Mouse (Mus musculus) left cerebral cortex, postnatal 10 days (tissue): ENCODE data around the gene Gm20388. TPM values are rescaled to one million over a fixed set of nuclear protein-coding genes. Genes with fewer than 3 reads are reported as not detected.

Experiments used
- DNase-seq, 2 experiments: peaks; one replicate each; pipeline ENCODE4 v3.0.0; 2021 to 2022; ENCODE audit warnings: low spot score in 2 of 2, mixed read lengths in 1 of 2; ENCODE audit errors: extremely low spot score in 1 of 2
- intact Hi-C: fragments of 180-260 bp; cut with DNase I; formaldehyde crosslinking; loops from one replicate; pipeline ENCODE4 v1.15.1; 2025
- total RNA-seq, 2 experiments: library from RNA; stranded (reverse); gene quantifications; 2 replicates each; pipeline ENCODE4 v1.2.3; 2021

The Gm20388 gene
- total RNA-seq, 2 experiments from 2014 or later = 4.4 to 9.0 TPM

GRCm38 (mm10) chr8:122546811-122547453 is 2636.3 kb downstream of the Gm20388 start:
- intact Hi-C loops = no loop called here
- peak in 1 of 2 experiments; percentile 76 for DNase-seq

GRCm38 (mm10) chr8:122547815-122548214 is 2637.2 kb downstream of the Gm20388 start:
- no peak for DNase-seq
- intact Hi-C loops = no loop called here

GRCm38 (mm10) chr8:122548331-122548730 is 2637.7 kb downstream of the Gm20388 start:
- intact Hi-C loops = no loop called here
- no peak for DNase-seq

GRCm38 (mm10) chr8:122548891-122549439 is 2638.3 kb downstream of the Gm20388 start:
- no peak for DNase-seq
- intact Hi-C loops = no loop called here

GRCm38 (mm10) chr8:122550234-122550994 is 2639.8 kb downstream of the Gm20388 start:
- intact Hi-C loops = no loop called here
- peak in 1 of 2 experiments; percentile 70 for DNase-seq

GRCm38 (mm10) chr8:122550995-122551264 is 2640.3 kb downstream of the Gm20388 start:
- DNase-seq = no peak
- intact Hi-C loops = loop anchor here (1.0 kb wide), 1 partner anchor 50 kb away; no protein-coding TSS in a partner anchor

GRCm38 (mm10) chr8:122551265-122552051 is 2640.8 kb downstream of the Gm20388 start, which contains the start of gene Piezo1:
Gene Piezo1, minus strand, starts transcription at chr8:122551329.
- intact Hi-C loops = loop anchor here (1.0 kb wide), 1 partner anchor 50 kb away; no protein-coding TSS in a partner anchor
- DNase-seq = peak; percentile 60 to 92

- intact Hi-C loops = no loop called here
- peak; percentile 67 to 75 for DNase-seq
These were observed 2644.1 kb downstream of the Gm20388 start for GRCm38 (mm10) chr8:122554786-122555185.

- peak in 1 of 2 experiments; percentile 80 for DNase-seq
- intact Hi-C loops = no loop called here
These were observed 2645.7 kb downstream of the Gm20388 start for GRCm38 (mm10) chr8:122556030-122557009.

GRCm38 (mm10) chr8:122557248-122558038 is 2646.8 kb downstream of the Gm20388 start:
- DNase-seq = no peak
- intact Hi-C loops = no loop called here

- intact Hi-C loops = no loop called here
- DNase-seq = no peak
These were observed 2648.2 kb downstream of the Gm20388 start for GRCm38 (mm10) chr8:122558671-122559349.

GRCm38 (mm10) chr8:122561199-122561598 is 2650.6 kb downstream of the Gm20388 start:
- no peak for DNase-seq
- intact Hi-C loops = no loop called here

GRCm38 (mm10) chr8:122564363-122565352 is 2654.0 kb downstream of the Gm20388 start:
- intact Hi-C loops = no loop called here
- DNase-seq = no peak

GRCm38 (mm10) chr8:122566766-122567165 is 2656.1 kb downstream of the Gm20388 start:
- intact Hi-C loops = no loop called here
- no peak for DNase-seq

GRCm38 (mm10) chr8:122567361-122568108 is 2656.9 kb downstream of the Gm20388 start, which contains the start of gene Cdt1:
Gene Cdt1, plus strand, starts transcription at chr8:122568015.
- intact Hi-C loops = no loop called here
- peak; percentile 93 to 97 for DNase-seq
